Comparison of ENCODE assay signal across 8 mouse cellular contexts in genomic region chr9:123523676-123524075, GRCm38 (mm10). TPM values are rescaled to one million over a fixed set of nuclear protein-coding genes. Genes with fewer than 3 reads are reported as not detected.
DNase-seq lines count a peak whose midpoint lies in the region; ATAC-seq and TF ChIP-seq lines count a peak whose summit lies in the region.

No protein-coding gene starts in this region.

- peaks cover 5% of the 10 kb centered on the region; the same call in 1 of the 2 replicates for H3K36me3 ChIP-seq in splenic B cell, adult 2 months (ENCODE audit: control insufficient read depth, insufficient read depth, low read length, poor library complexity, severe bottlenecking)

- TF ChIP-seq CTCF in layer of hippocampus, adult 2 months (conservative IDR thresholded peaks at IDR 0.05) = peak; percentile 82

- H3K4me3 ChIP-seq in layer of hippocampus, adult 2 months = no peak overlapping the region

- 0 out of 4 replicates have a peak, but pooled peaks have one; percentile 6 to 28 for ATAC-seq in hematopoietic stem cell, adult 5-6 weeks (replicated peaks in 1 of 2; ENCODE audit: insufficient read depth in 1 of 2, low FRiP score in 2 of 2, low TSS enrichment in 1 of 2, low read depth in 1 of 2, poor library complexity in 2 of 2, severe bottlenecking in 2 of 2)

- no peak overlapping the region for H3K27ac ChIP-seq in layer of hippocampus, adult 2 months

- DNase-seq in cerebellum, adult 11-12 months = peak; percentile 25
- no peak for DNase-seq in cerebellum, adult 11 months
- DNase-seq in layer of hippocampus, adult 2 months (ENCODE audit: low spot score in 2 of 2) = peak in 1 of 2 experiments; percentile 39
- DNase-seq in layer of hippocampus, postnatal 36 days = no peak
- peak; percentile 19 for DNase-seq in MN1 (ENCODE audit: low spot score)
- peak; percentile 78 for DNase-seq in splenic B cell, adult 2 months (ENCODE audit: low read depth, low spot score)
- no peak for DNase-seq in right cerebral cortex, postnatal 10 days (ENCODE audit: low spot score in 2 of 2)

- H3K27me3 ChIP-seq in splenic B cell, adult 2 months (ENCODE audit: control insufficient read depth, insufficient read depth, low read length, poor library complexity, severe bottlenecking) = no peaks in the 10 kb centered on the region

RNA-seq across cellular contexts. Expression of gene Sacm1l, which starts 5.9 kb away (rescaled TPM):
- total RNA-seq in layer of hippocampus, adult 2 months (2021) = 10 to 100 TPM; 53.7 to 56.8 TPM
- total RNA-seq in layer of hippocampus, postnatal 36 days (2021) = 10 to 100 TPM; 59.3 to 63.7 TPM
- 52.7 and 58.9 TPM in 2 replicates for total RNA-seq in hematopoietic stem cell, adult 5-6 weeks (2017)

RNA-seq across cellular contexts. Expression of gene Limd1, which starts 45.2 kb away (rescaled TPM):
- total RNA-seq in layer of hippocampus, adult 2 months (2021) = 1 to 10 TPM; 5.7 to 7.6 TPM
- total RNA-seq in layer of hippocampus, postnatal 36 days (2021) = 1 to 10 TPM; 7.5 to 7.7 TPM
- total RNA-seq in hematopoietic stem cell, adult 5-6 weeks (2017) = 18.2 and 25.5 TPM in 2 replicates

Comparison
In these comparisons a context has a peak if more than half of its experiments do, and no peak if none do; other contexts are left out.
1. DNase-seq: peak in cerebellum, adult 11-12 months (single experiment), MN1 (single experiment) and splenic B cell, adult 2 months (single experiment); none in cerebellum, adult 11 months (single experiment), layer of hippocampus, postnatal 36 days (0 of 2) and right cerebral cortex, postnatal 10 days (0 of 2).